Mouse (Mus musculus) E14TG2a.4 (cell line): Measurements from ENCODE around the gene Lrrc3b.

Experiments
- H3K27me3 ChIP-seq: 2 replicates; pipeline ENCODE4 v1.6.1; 2014; ENCODE audit warnings: low read length, control low read depth; ENCODE audit not compliant: insufficient read depth
- H3K36me3 ChIP-seq: 2 replicates; pipeline ENCODE4 v1.6.1; 2014; ENCODE audit warnings: low read length, control low read depth; ENCODE audit not compliant: insufficient read depth
- H3K4me1 ChIP-seq: replicated peaks from 2 replicates; pipeline ENCODE4 v1.6.1; 2014; ENCODE audit warnings: low read depth, low read length, control low read depth
- H3K4me3 ChIP-seq: replicated peaks from 2 replicates; pipeline ENCODE4 v1.5.1; 2014; ENCODE audit warnings: mild to moderate bottlenecking, low read length
- H3K9me3 ChIP-seq: 2 replicates; pipeline ENCODE4 v1.6.1; 2014; ENCODE audit warnings: low read length, control low read depth
- CTCF ChIP-seq: conservative IDR thresholded peaks from 2 replicates; pipeline ENCODE4 v1.5.1; 2014; ENCODE audit warnings: low read length
- NANOG ChIP-seq: IDR thresholded peaks from 2 replicates; pipeline ENCODE4 v1.6.1; 2014; ENCODE audit warnings: borderline replicate concordance, low read length, mixed read lengths
- POU5F1 ChIP-seq: IDR thresholded peaks from 2 replicates; pipeline ENCODE4 v1.6.1; 2014; ENCODE audit warnings: low read length, borderline replicate concordance

The Lrrc3b gene

DNA sequence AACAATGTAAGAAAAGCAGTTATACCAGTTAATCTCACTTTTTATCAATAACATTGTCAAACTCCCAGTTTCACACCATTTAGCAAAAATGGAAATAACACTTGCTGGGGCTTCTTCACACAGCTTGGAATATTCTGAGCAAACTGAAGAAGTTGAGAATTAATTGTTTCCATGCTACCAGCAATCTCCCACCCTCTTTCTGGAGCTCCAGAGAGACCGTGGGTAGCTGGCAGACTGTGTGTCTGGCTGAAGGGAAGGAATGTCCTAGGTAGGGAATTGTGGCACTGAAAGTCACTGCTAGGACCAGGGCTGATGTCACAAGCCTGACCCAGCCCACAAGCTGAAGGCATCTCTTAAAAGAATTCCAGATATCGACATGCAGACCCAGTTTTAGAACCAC lies 53.3 kb downstream of the Lrrc3b start:
- no peaks in the 10 kb centered on the region for H3K27me3 ChIP-seq
- no peaks in the 10 kb centered on the region for H3K4me1 ChIP-seq
- H3K9me3 ChIP-seq = no peaks in the 10 kb centered on the region
- TF ChIP-seq CTCF (no peak), POU5F1 (no peak), NANOG (no peak)
- no peak overlapping the region for H3K4me3 ChIP-seq
- H3K36me3 ChIP-seq = no peaks in the 10 kb centered on the region

DNA sequence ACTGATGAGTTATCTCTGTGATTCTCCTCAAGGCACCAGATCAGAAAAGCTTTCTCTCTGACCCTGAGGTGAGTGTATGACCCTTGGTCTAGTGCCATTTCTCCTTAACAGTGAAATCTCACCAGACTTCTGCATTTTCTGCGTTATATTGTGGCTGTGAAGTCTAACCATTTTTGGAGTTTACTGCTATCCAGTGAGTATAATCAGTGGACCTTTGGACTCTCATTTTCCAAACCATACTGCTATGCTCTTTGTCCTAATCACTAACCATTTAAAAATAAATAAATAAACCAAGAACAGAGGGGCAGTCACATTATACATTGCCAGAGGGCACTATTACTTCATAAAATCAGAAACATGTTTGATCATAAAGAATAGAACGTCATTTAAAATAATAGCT lies 53.8 kb downstream of the Lrrc3b start:
- Histone ChIP-seq H3K4me1 (no peaks in the 10 kb centered on the region), H3K27me3 (no peaks in the 10 kb centered on the region), H3K4me3 (no peak overlapping the region), H3K9me3 (no peaks in the 10 kb centered on the region), H3K36me3 (no peaks in the 10 kb centered on the region)
- no peak for TF ChIP-seq NANOG
- TF ChIP-seq POU5F1 = no peak
- TF ChIP-seq CTCF = no peak

DNA sequence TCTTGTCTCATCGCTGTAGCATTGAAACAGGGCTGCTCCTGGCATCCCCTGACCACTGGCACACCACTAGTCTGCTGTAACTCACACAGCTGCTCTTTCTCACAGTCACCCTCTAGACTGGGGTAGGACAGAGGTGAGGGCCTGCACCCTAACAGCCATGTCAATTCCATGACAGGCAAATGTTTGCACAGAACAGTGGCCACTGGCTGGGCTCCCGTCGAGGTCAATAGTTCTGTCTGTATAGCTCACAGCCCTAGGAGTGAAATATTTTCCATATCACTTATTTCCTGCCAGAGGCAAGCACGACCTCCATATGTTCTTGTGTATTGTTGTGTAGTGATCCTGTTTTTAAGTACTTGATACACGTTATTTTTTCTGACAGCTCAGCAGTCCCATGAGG lies 54.3 kb downstream of the Lrrc3b start:
- no peak overlapping the region for H3K4me3 ChIP-seq

DNA sequence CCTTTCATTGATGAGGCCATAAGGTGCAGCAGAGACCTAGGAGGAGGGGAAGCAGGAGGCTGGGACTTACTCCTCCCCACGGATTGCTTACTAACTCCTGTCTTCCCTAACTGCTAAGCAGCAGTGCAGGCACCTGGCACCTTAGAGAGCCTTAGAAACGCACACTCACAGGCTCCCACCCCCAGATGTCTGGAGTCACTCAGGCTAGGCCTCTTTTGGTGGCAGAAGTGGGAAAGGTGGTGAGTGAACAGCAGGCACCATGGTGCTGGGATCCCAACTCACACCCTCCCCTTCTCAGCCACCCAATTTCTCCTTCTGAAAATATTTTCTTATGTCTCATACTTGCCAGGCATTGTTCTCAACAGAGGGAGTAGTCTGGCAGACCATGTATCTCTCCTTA lies 55.7 kb downstream of the Lrrc3b start:
- Histone ChIP-seq H3K9me3 (no peaks in the 10 kb centered on the region), H3K4me3 (no peak overlapping the region), H3K36me3 (no peaks in the 10 kb centered on the region), H3K27me3 (no peaks in the 10 kb centered on the region), H3K4me1 (no peaks in the 10 kb centered on the region)
- TF ChIP-seq CTCF (no peak), NANOG (no peak), POU5F1 (no peak)

More for the DNA sequence above, 54.3 kb downstream of the Lrrc3b start:
- Histone ChIP-seq H3K36me3 (no peaks in the 10 kb centered on the region), H3K27me3 (no peaks in the 10 kb centered on the region), H3K4me1 (no peaks in the 10 kb centered on the region), H3K9me3 (no peaks in the 10 kb centered on the region)
- TF ChIP-seq NANOG = no peak
- TF ChIP-seq POU5F1 = no peak
- no peak for TF ChIP-seq CTCF

DNA sequence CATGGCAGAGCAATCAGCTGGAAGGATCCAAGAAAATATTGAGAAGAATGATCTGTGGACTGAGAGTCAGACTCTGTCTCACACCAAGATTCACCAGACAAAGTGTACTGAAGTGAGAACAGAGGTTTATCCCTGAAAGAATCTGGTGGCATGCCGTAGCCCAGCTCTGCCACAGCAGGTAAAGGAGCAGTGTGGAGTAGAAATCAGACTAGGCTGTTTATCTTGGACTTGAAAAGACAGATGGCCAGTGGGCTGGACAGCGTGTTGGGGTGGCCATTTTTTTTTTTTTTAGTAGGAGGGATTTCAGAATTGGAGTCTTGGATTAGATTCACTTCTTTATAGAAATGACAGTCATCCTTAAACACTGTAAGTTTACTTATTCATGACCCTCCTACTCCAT lies 61.4 kb downstream of the Lrrc3b start:
- Histone ChIP-seq H3K27me3 (no peaks in the 10 kb centered on the region), H3K36me3 (no peaks in the 10 kb centered on the region), H3K4me3 (no peak overlapping the region), H3K4me1 (no peaks in the 10 kb centered on the region), H3K9me3 (peaks cover 3% of the 10 kb centered on the region; the same call in 1 of the 2 replicates)
- TF ChIP-seq POU5F1 (no peak), NANOG (no peak), CTCF (no peak)

DNA sequence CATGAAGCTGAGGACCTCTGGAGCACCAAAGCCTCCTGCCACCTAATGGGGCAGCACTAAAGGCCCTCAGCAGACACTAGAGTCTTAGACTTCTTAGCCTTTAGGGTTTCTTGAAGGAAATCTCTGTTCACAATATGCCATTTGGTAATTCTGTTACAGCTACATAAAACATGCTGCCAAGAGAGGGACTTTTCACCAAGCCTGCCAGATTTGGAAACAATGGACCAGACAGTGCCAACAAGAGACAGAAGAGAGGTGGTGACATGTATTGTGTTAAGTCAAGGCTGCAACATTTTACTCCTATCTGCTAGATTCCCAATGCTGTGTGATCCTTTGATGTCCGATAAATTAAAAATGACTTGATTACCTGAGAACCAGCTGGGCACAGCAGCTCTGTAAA lies 62.0 kb downstream of the Lrrc3b start:
- TF ChIP-seq NANOG (no peak), CTCF (no peak), POU5F1 (no peak)
- no peaks in the 10 kb centered on the region for H3K27me3 ChIP-seq
- peaks cover 3% of the 10 kb centered on the region; the same call in 1 of the 2 replicates for H3K9me3 ChIP-seq
- H3K36me3 ChIP-seq = no peaks in the 10 kb centered on the region
- no peaks in the 10 kb centered on the region for H3K4me1 ChIP-seq
- H3K4me3 ChIP-seq = no peak overlapping the region

DNA sequence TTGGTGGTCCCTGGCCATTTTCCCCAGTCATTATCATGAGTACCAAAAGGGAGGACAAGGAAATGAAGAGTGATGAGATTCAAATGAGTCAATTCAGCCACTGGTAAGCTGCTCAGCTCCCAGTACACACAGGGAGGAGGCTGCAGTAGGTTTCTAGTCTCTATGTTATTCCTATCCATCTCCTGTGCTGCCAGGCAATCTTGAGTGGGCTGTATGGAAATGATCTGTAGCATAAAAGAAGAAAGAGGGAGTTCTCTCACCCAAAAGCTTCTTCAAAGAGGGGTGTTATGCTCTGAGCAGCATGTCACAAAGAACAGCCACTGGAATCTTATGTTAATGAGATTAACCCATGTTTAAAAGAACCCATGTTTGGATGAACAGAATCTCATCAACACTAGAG lies 64.5 kb downstream of the Lrrc3b start:
- no peaks in the 10 kb centered on the region for H3K4me1 ChIP-seq
- H3K9me3 ChIP-seq = peaks cover 3% of the 10 kb centered on the region; the same call in 1 of the 2 replicates
- TF ChIP-seq NANOG = no peak
- H3K4me3 ChIP-seq = no peak overlapping the region
- H3K27me3 ChIP-seq = no peaks in the 10 kb centered on the region
- H3K36me3 ChIP-seq = no peaks in the 10 kb centered on the region

DNA sequence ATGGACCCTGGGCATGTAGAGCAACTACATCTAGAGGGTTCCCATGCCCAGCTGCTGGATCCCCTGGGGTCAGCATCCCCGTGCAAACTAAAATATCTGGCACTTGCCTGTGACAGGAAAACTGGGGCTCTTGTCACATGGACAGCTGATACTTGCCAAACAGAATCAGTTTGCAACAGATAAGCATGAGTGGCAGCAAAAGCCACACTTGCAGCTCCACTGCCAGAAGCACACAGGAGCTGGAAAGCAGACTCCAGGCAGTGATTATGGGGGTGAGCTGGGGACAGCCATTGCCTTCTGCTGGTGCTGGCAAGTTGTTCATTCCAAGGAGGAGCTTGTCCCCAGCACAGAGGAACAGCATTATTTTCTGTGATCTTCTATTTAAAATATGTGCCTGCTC lies 65.8 kb downstream of the Lrrc3b start:
- peaks cover 3% of the 10 kb centered on the region; the same call in 1 of the 2 replicates for H3K9me3 ChIP-seq

DNA sequence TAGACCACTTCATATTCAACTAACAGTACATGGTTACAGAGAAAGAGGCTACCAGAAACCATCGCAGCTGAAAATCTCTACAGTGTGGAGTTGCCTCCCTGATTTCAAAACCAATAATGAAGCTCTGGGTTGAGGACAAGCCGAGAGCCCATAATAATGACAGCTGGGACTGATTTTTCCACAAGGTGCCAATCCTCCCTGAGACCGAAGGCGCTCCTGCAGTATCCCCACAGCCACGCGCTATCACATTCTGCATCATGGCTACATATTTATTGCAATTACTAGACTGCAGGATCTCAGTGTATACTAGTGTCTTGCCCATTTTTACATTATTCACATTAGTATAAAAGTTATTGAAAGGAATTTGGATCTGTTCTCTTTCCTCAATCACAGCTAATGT lies 73.7 kb downstream of the Lrrc3b start:
- no peaks in the 10 kb centered on the region for H3K27me3 ChIP-seq
- no peaks in the 10 kb centered on the region for H3K9me3 ChIP-seq
- no peak overlapping the region for H3K4me3 ChIP-seq
- no peaks in the 10 kb centered on the region for H3K4me1 ChIP-seq
- no peak for TF ChIP-seq POU5F1
- TF ChIP-seq NANOG = no peak
- no peak for TF ChIP-seq CTCF
- no peaks in the 10 kb centered on the region for H3K36me3 ChIP-seq

More for the DNA sequence above, 65.8 kb downstream of the Lrrc3b start:
- no peaks in the 10 kb centered on the region for H3K36me3 ChIP-seq
- no peak overlapping the region for H3K4me3 ChIP-seq
- H3K27me3 ChIP-seq = no peaks in the 10 kb centered on the region
- TF ChIP-seq POU5F1 (no peak), NANOG (no peak), CTCF (no peak)
- no peaks in the 10 kb centered on the region for H3K4me1 ChIP-seq
